In genomic region chr6:137030611-137031097, GRCm38 (mm10) we compare ENCODE assay signal across 13 mouse cellular contexts.
"Had no signal": no experiment of that assay in that cellular context is flagged by ENCODE, and none has a peak within 500 bp of the region (broad histone marks: within the 10 kb centered on the region; RNA-seq: fewer than 3 reads in every experiment).

No protein-coding gene starts in this region.

- H3K27ac ChIP-seq: kidney, postnatal 0 days; layer of hippocampus, adult 2 months; liver, embryonic 13.5 days; stomach, embryonic 15.5 days had no signal

- H3K27me3 ChIP-seq: liver, embryonic 13.5 days; stomach, embryonic 15.5 days had no signal

- H3K9ac ChIP-seq: liver, embryonic 13.5 days; stomach, embryonic 15.5 days had no signal

- H3K4me2 ChIP-seq: liver, embryonic 13.5 days; stomach, embryonic 15.5 days had no signal

- DNase-seq: kidney, adult 11 months; kidney, adult 9 months; kidney, postnatal 4 days; liver; liver, embryonic 13.5 days; lung, adult 18-20 months; lung, postnatal 36 days; right cerebral cortex, postnatal 14 days; thymus, adult 2 months; thymus, postnatal 25 days had no signal

- H3K4me3 ChIP-seq: layer of hippocampus, adult 2 months; liver, embryonic 13.5 days; stomach, embryonic 15.5 days had no signal

- H3K4me1 ChIP-seq: liver, embryonic 13.5 days; stomach, embryonic 15.5 days had no signal

- H3K36me3 ChIP-seq: liver, embryonic 13.5 days; stomach, embryonic 15.5 days had no signal

- H3K9me3 ChIP-seq: liver, embryonic 13.5 days; stomach, embryonic 15.5 days had no signal
